Mouse (Mus musculus) liver, embryonic 15.5 days (tissue): ENCODE data around the gene Lemd2. TPM values are rescaled to one million over a fixed set of nuclear protein-coding genes. Genes with fewer than 3 reads are reported as not detected.

Experiments
- ATAC-seq: fragments of 200-750 bp; cut with Nextera tagmentation; 2 replicates; pipeline ENCODE4 v1.8.0; 2017; ENCODE audit warnings: moderate number of reproducible peaks, mild to moderate bottlenecking, moderate library complexity; ENCODE audit not compliant: insufficient read depth
- H3K27ac ChIP-seq: fragments of 300-500 bp; sonication (generic); replicated peaks from 2 replicates; pipeline ENCODE4 v1.5.1; 2015; ENCODE audit warnings: mild to moderate bottlenecking, inconsistent platforms
- H3K27me3 ChIP-seq: fragments of 300-500 bp; sonication (generic); 2 replicates; pipeline ENCODE4 v1.6.1; 2015; ENCODE audit warnings: mild to moderate bottlenecking, inconsistent platforms
- H3K36me3 ChIP-seq: fragments of 300-500 bp; sonication (generic); replicated peaks from 2 replicates; pipeline ENCODE4 v1.6.1; 2015; ENCODE audit warnings: moderate library complexity, mild to moderate bottlenecking, inconsistent platforms
- H3K4me1 ChIP-seq: fragments of 300-500 bp; sonication (generic); replicated peaks from 2 replicates; pipeline ENCODE4 v1.6.1; 2015; ENCODE audit warnings: inconsistent platforms
- H3K4me2 ChIP-seq: fragments of 300-500 bp; sonication (generic); 2 replicates; pipeline ENCODE4 v1.6.1; 2015; ENCODE audit warnings: moderate library complexity, mild to moderate bottlenecking, inconsistent platforms
- H3K4me3 ChIP-seq: fragments of 300-500 bp; sonication (generic); replicated peaks from 2 replicates; pipeline ENCODE4 v1.5.1; 2015; ENCODE audit warnings: mild to moderate bottlenecking, inconsistent platforms
- H3K9ac ChIP-seq: fragments of 300-500 bp; sonication (generic); 2 replicates; pipeline ENCODE4 v1.6.1; 2015; ENCODE audit warnings: moderate library complexity, mild to moderate bottlenecking, inconsistent platforms
- H3K9me3 ChIP-seq: fragments of 300-500 bp; sonication (generic); replicated peaks from 2 replicates; pipeline ENCODE4 v1.6.1; 2016; ENCODE audit warnings: inconsistent platforms
- WGBS: fragments of 180-500 bp; shearing (Covaris S2); methylation state at CpG from one replicate; pipeline ENCODE4 v1.1.7; 2015; ENCODE audit warnings: mixed read lengths; ENCODE audit not compliant: insufficient replicate concordance; 5-methylcytosine and 5-hydroxymethylcytosine counted together
- polyA plus RNA-seq: library from polyadenylated mRNA; unstranded; fragments of >200 nt; fragmentation: Nextera tagmentation; extraction: Ambion mirVana; gene quantifications from 2 replicates; pipeline ENCODE4 v1.2.1, GENCODE M21; 2015

Gene Lemd2
- polyA plus RNA-seq = 4.4 and 5.1 TPM in 2 replicates

GRCm38 (mm10) chr17:27204075-27204909 lies at the start of gene Lemd2:
TSS of gene Lemd2 (minus strand) at chr17:27204469.
- 2% methylated on average over 97 of the region's 97 CpGs for WGBS
- no peaks in the 10 kb centered on the region for H3K9me3 ChIP-seq
- peak; percentile 93 for ATAC-seq
- H3K9ac ChIP-seq = peak within 1 kb of the TSS; percentile 97
- H3K36me3 ChIP-seq = peaks cover 31% of the 10 kb centered on the region
- peak within 1 kb of the TSS; percentile 94 for H3K4me3 ChIP-seq
- peak within 1 kb of the TSS; percentile 96 for H3K4me2 ChIP-seq
- H3K27me3 ChIP-seq = peaks cover 20% of the 10 kb centered on the region; the same call in 1 of the 2 replicates
- peak within 1 kb of the TSS; percentile 93 for H3K27ac ChIP-seq
- H3K4me1 ChIP-seq = peaks cover 46% of the 10 kb centered on the region

- no peak for ATAC-seq
- WGBS = 54% methylated on average over 6 of the region's 6 CpGs
- H3K4me3 ChIP-seq = no peak overlapping the region
- H3K4me1 ChIP-seq = no peaks in the 10 kb centered on the region
- H3K36me3 ChIP-seq = no peaks in the 10 kb centered on the region
- H3K9me3 ChIP-seq = no peaks in the 10 kb centered on the region
- H3K27ac ChIP-seq = no peak overlapping the region
- H3K9ac ChIP-seq = no peak overlapping the region
- no peak overlapping the region for H3K4me2 ChIP-seq
- H3K27me3 ChIP-seq = no peaks in the 10 kb centered on the region
These were observed 46.9 kb upstream of the Lemd2 start for GRCm38 (mm10) chr17:27251150-27251549.

DNA sequence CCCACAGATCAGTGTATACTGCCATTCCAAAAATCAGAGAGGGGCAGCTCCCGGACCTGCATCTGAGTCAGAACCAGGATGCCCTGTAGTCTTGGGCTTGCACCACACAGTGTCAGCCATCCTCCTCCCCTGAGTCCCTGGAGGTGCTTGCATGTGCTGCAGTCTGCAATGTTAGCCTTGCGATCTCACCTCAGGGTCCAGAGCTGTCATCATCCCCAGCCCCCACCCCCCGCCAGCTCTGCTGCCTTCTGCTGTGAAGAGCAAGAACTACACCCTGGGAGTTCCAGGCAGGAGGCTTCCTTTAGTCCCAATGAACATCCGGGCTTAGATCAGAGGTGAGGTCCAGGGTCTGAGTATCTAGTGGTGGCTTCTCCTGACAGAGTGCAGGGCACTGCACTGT lies 46.2 kb upstream of the Lemd2 start:
- no peak overlapping the region for H3K27ac ChIP-seq
- H3K27me3 ChIP-seq = no peaks in the 10 kb centered on the region
- no peak overlapping the region for H3K4me3 ChIP-seq
- no peaks in the 10 kb centered on the region for H3K9me3 ChIP-seq
- no peak for ATAC-seq
- H3K4me1 ChIP-seq = no peaks in the 10 kb centered on the region
- no peak overlapping the region for H3K4me2 ChIP-seq
- 34% methylated on average over 4 of the region's 4 CpGs for WGBS
- no peaks in the 10 kb centered on the region for H3K36me3 ChIP-seq
- H3K9ac ChIP-seq = no peak overlapping the region

DNA sequence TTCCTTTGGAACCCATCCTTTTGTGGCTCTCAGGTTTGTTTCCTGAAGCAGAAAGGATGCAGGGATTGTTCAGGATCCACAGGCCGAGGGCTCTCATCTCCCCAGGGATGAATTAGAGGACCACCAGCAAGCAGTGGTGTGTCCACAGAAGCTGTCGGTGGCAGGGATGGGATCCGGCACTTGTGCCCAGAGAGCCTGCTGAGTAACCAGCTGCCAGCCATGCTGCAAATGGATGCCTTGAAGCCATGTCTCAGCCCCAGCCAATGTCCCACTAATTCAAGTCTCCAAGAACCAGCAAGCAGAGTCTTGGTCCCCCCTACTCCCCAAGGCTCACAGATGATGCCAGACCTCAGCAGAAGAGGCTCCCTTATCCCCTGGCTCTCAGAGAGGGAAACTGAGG lies 44.8 kb upstream of the Lemd2 start:
- 60% methylated on average over 3 of the region's 3 CpGs for WGBS
- no peaks in the 10 kb centered on the region for H3K4me1 ChIP-seq
- no peak overlapping the region for H3K9ac ChIP-seq
- H3K36me3 ChIP-seq = no peaks in the 10 kb centered on the region
- no peaks in the 10 kb centered on the region for H3K9me3 ChIP-seq
- no peak overlapping the region for H3K27ac ChIP-seq
- H3K27me3 ChIP-seq = no peaks in the 10 kb centered on the region
- ATAC-seq = no peak
- H3K4me2 ChIP-seq = no peak overlapping the region
- H3K4me3 ChIP-seq = no peak overlapping the region

DNA sequence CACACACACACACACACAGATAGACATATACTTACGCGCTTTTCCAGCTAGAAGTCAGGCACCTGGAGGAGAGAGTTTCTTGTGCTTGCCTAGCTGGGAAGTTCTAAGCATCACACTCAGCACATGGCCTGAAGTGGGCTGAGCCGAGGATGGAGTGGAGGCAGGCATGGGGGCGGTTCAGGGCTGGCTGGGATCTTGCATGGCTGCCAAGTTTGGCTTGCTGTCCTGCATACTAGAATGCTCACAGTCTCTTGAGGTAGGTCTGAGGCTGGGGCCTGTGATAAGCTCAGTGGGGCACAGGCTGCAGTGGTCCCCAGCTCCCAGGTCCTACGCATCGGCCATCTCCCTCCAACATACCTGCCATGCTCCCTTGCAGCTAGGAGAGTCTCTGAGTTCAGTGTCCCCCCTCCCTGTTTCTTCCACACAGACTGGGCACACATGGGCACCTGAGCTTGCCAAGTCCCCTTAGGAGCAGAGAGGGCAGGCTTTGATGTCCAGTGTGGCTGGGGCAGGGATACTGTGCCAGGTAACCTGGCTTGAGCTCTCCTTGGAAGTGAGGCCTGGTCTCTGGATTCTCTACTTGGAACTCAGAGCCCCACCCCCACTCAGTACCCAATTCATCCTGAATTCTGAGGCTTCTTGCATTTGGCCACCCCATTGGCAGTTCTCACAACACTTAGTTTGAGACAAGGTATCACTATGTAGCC lies 43.6 kb upstream of the Lemd2 start:
- H3K4me2 ChIP-seq = no peak overlapping the region
- H3K9ac ChIP-seq = no peak overlapping the region
- 72% methylated on average over 6 of the region's 6 CpGs for WGBS
- H3K27me3 ChIP-seq = no peaks in the 10 kb centered on the region
- no peak overlapping the region for H3K27ac ChIP-seq
- H3K9me3 ChIP-seq = no peaks in the 10 kb centered on the region
- H3K4me3 ChIP-seq = no peak overlapping the region
- ATAC-seq = no peak
- no peaks in the 10 kb centered on the region for H3K4me1 ChIP-seq
- H3K36me3 ChIP-seq = no peaks in the 10 kb centered on the region

DNA sequence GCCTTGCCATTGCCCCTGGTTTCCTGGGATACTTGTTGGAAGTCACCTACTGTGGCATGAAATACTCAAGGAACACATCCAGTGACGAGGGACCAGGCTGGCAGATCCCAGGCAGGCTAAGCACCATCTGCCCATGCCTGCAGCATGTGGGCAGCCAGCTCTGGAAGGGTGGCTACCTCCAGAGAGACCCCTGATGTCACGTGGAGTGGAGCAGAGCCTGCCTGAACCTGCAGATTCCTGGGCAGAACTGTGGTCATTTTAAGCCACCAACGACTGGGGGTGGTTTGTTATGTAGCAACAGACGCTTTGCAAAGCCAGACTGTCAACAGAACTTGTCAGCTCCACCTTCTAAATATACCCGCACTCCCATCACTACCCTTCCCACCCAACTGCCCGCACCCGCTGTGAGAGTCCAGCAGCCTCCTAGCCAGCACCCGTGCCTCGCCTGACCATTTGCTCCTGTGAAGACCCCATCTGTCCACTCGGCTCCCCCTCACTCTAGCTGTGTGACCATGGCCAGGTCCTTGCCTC lies 41.6 kb upstream of the Lemd2 start:
- Histone ChIP-seq H3K27ac (no peak overlapping the region), H3K4me3 (no peak overlapping the region), H3K27me3 (no peaks in the 10 kb centered on the region), H3K9me3 (no peaks in the 10 kb centered on the region), H3K36me3 (no peaks in the 10 kb centered on the region), H3K9ac (no peak overlapping the region), H3K4me1 (0 out of 2 replicates have a peak, but pooled peaks cover 5% of the 10 kb centered on the region), H3K4me2 (no peak overlapping the region)
- WGBS = 51% methylated on average over 10 of the region's 10 CpGs
- ATAC-seq = no peak

GRCm38 (mm10) chr17:27244912-27245311 lies 40.6 kb upstream of the Lemd2 start:
- ATAC-seq = no peak

DNA sequence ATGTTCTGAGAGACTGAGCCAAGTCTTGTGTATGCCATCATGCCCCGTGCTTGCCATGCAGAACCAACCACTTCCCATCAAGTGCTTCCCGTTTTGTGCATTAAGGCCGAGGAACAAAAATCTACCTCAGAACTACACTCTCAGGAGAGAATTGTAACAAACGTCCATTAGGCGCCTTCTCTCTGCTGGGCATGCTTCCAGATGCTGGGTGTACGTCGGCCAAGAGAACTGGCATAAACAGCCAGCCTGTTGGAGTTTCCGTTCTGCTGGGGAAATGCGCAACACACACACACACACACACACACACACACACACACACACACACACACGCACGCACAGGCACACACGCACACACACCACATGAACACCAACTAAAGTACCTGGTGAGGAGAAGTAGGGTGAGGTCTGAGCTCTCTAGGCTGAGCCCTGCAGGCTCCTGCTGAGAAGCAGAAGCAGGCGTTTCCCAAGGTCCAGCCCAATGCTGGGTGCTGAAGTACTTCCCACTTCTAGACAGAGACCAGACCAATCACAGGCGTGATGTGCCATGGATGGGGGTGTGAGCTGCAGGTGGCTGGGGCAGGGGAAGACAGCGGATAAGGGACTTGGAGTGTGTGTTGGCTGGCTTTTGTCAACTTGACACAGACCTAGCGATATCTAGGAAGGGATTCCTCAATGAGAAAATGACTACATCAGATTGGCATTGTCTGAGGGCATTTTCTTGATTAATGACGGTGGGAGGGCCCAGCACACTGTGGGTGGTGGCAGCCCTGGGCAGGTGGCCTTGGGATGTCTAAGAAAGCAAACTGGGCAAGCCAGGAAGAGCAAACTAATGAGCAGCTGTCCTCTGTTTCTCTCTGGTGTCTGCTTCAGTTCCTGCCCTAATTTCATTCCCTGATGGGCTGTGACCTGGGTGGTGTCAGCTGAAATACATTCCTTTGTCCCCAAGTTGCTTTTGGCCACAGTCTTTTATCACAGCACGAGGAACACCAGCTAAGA lies 38.2 kb upstream of the Lemd2 start:
- no peaks in the 10 kb centered on the region for H3K9me3 ChIP-seq
- H3K4me1 ChIP-seq = 0 out of 2 replicates have a peak, but pooled peaks cover 5% of the 10 kb centered on the region
- no peak overlapping the region for H3K27ac ChIP-seq
- no peak overlapping the region for H3K4me2 ChIP-seq
- H3K27me3 ChIP-seq = no peaks in the 10 kb centered on the region
- 49% methylated on average over 18 of the region's 18 CpGs for WGBS
- H3K9ac ChIP-seq = no peak overlapping the region
- H3K36me3 ChIP-seq = no peaks in the 10 kb centered on the region
- no peak overlapping the region for H3K4me3 ChIP-seq
- ATAC-seq = no peak

More at GRCm38 (mm10) chr17:27244912-27245311, 40.6 kb upstream of the Lemd2 start:
- no peak overlapping the region for H3K27ac ChIP-seq
- WGBS = 56% methylated on average over 4 of the region's 4 CpGs
- H3K4me3 ChIP-seq = no peak overlapping the region
- H3K9me3 ChIP-seq = no peaks in the 10 kb centered on the region
- H3K36me3 ChIP-seq = no peaks in the 10 kb centered on the region
- no peak overlapping the region for H3K9ac ChIP-seq
- H3K4me2 ChIP-seq = no peak overlapping the region
- no peaks in the 10 kb centered on the region for H3K27me3 ChIP-seq
- 0 out of 2 replicates have a peak, but pooled peaks cover 5% of the 10 kb centered on the region for H3K4me1 ChIP-seq

- no peak for ATAC-seq
- Histone ChIP-seq H3K9me3 (no peaks in the 10 kb centered on the region), H3K27ac (no peak overlapping the region), H3K9ac (no peak overlapping the region), H3K4me2 (no peak overlapping the region), H3K4me1 (0 out of 2 replicates have a peak, but pooled peaks cover 5% of the 10 kb centered on the region), H3K4me3 (no peak overlapping the region), H3K27me3 (no peaks in the 10 kb centered on the region), H3K36me3 (no peaks in the 10 kb centered on the region)
- 45% methylated on average over 15 of the region's 15 CpGs for WGBS
These were observed 36.5 kb upstream of the Lemd2 start for GRCm38 (mm10) chr17:27240556-27241457.

GRCm38 (mm10) chr17:27239941-27240340 lies 35.7 kb upstream of the Lemd2 start:
- ATAC-seq = no peak
- no peak overlapping the region for H3K9ac ChIP-seq
- no peaks in the 10 kb centered on the region for H3K27me3 ChIP-seq
- H3K27ac ChIP-seq = no peak overlapping the region
- no peak overlapping the region for H3K4me3 ChIP-seq
- no peaks in the 10 kb centered on the region for H3K9me3 ChIP-seq
- H3K36me3 ChIP-seq = no peaks in the 10 kb centered on the region
- 0 out of 2 replicates have a peak, but pooled peaks cover 5% of the 10 kb centered on the region for H3K4me1 ChIP-seq
- WGBS = 80% methylated on average over 5 of the region's 5 CpGs
- no peak overlapping the region for H3K4me2 ChIP-seq
